Mouse (Mus musculus): Measurements from ENCODE around the gene Emilin2. TPM values are rescaled to one million over a fixed set of nuclear protein-coding genes. Genes with fewer than 3 reads are reported as not detected.
A peak's percentile ranks its signal among the peaks of the same experiment; 100 is the strongest.

The Emilin2 gene
- polyA plus RNA-seq, 1 experiment from 2014 or later: 12.0 TPM

- H3K27me3 ChIP-seq (ENCODE audit: insufficient read depth, low read length): peaks cover 19% of the 10 kb centered on the region
- peak overlapping the region; percentile 39; the same call in 1 of the 2 replicates for H3K27ac ChIP-seq (ENCODE audit: low read depth)
- peak; percentile 68 for DNase-seq
- TF ChIP-seq CTCF (IDR thresholded peaks at IDR 0.05; ENCODE audit: low read depth) (no peak), EP300 (IDR thresholded peaks at IDR 0.05; ENCODE audit: low read depth) (no peak)
- H3K4me1 ChIP-seq (ENCODE audit: insufficient read depth): peaks cover 14% of the 10 kb centered on the region
- H3K4me2 ChIP-seq (ENCODE audit: low read depth, low read length): peak overlapping the region; percentile 94
- peak overlapping the region; percentile 72 for H3K9ac ChIP-seq (replicated peaks)
- peak overlapping the region; percentile 68 for H3K4me3 ChIP-seq (ENCODE audit: low read depth, low read length)
- WGBS (ENCODE audit: insufficient replicate concordance): 2% methylated on average over 46 of the region's 67 CpGs
- ATAC-seq: peak; percentile 73
- H3K36me3 ChIP-seq (replicated peaks; ENCODE audit: insufficient read depth, low read length): no peaks in the 10 kb centered on the region
- H3K9me3 ChIP-seq (ENCODE audit: low read length): no peaks in the 10 kb centered on the region
These were observed 1.1 kb downstream of the Emilin2 start for GRCm38 (mm10) chr17:71310486-71311339.

- H3K36me3 ChIP-seq (replicated peaks; ENCODE audit: insufficient read depth, low read length): no peaks in the 10 kb centered on the region
- WGBS (ENCODE audit: insufficient replicate concordance): 11% methylated on average over 23 of the region's 23 CpGs
- no peak for ATAC-seq
- TF ChIP-seq CTCF (IDR thresholded peaks at IDR 0.05; ENCODE audit: low read depth) (no peak), EP300 (IDR thresholded peaks at IDR 0.05; ENCODE audit: low read depth) (no peak)
- peak overlapping the region; percentile 94 for H3K4me2 ChIP-seq (ENCODE audit: low read depth, low read length)
- H3K27me3 ChIP-seq (ENCODE audit: insufficient read depth, low read length): peaks cover 19% of the 10 kb centered on the region
- peak overlapping the region; percentile 68 for H3K4me3 ChIP-seq (ENCODE audit: low read depth, low read length)
- H3K9ac ChIP-seq (replicated peaks): peak overlapping the region; percentile 72
- H3K9me3 ChIP-seq (ENCODE audit: low read length): no peaks in the 10 kb centered on the region
- H3K27ac ChIP-seq (ENCODE audit: low read depth): no peak overlapping the region
- peaks cover 14% of the 10 kb centered on the region for H3K4me1 ChIP-seq (ENCODE audit: insufficient read depth)
- DNase-seq: no peak
These were observed 1.9 kb downstream of the Emilin2 start for GRCm38 (mm10) chr17:71309711-71310485.

- ATAC-seq (no peak), DNase-seq (peak; percentile 13)
- no peaks in the 10 kb centered on the region for H3K9me3 ChIP-seq (ENCODE audit: low read length)
- H3K4me2 ChIP-seq (ENCODE audit: low read depth, low read length): peak overlapping the region; percentile 94; the same call in 1 of the 2 replicates
- H3K27me3 ChIP-seq (ENCODE audit: insufficient read depth, low read length): peaks cover 19% of the 10 kb centered on the region
- WGBS (ENCODE audit: insufficient replicate concordance): 63% methylated on average over 14 of the region's 14 CpGs
- peaks cover 14% of the 10 kb centered on the region for H3K4me1 ChIP-seq (ENCODE audit: insufficient read depth)
- no peak overlapping the region for H3K27ac ChIP-seq (ENCODE audit: low read depth)
- H3K4me3 ChIP-seq (ENCODE audit: low read depth, low read length): 0 out of 2 replicates have a peak overlapping the region, but pooled peaks have one; percentile 68
- no peaks in the 10 kb centered on the region for H3K36me3 ChIP-seq (replicated peaks; ENCODE audit: insufficient read depth, low read length)
- no peak overlapping the region for H3K9ac ChIP-seq (replicated peaks)
- no peak for TF ChIP-seq CTCF (IDR thresholded peaks at IDR 0.05; ENCODE audit: low read depth)
- no peak for TF ChIP-seq EP300 (IDR thresholded peaks at IDR 0.05; ENCODE audit: low read depth)
These were observed 2.6 kb downstream of the Emilin2 start for GRCm38 (mm10) chr17:71309141-71309540.

GRCm38 (mm10) chr17:71308296-71308695 lies 3.5 kb downstream of the Emilin2 start:
- Histone ChIP-seq H3K4me3 (ENCODE audit: low read depth, low read length) (no peak overlapping the region), H3K9ac (replicated peaks) (no peak overlapping the region), H3K27ac (ENCODE audit: low read depth) (no peak overlapping the region), H3K9me3 (ENCODE audit: low read length) (no peaks in the 10 kb centered on the region), H3K27me3 (ENCODE audit: insufficient read depth, low read length) (peaks cover 19% of the 10 kb centered on the region), H3K4me1 (ENCODE audit: insufficient read depth) (peaks cover 14% of the 10 kb centered on the region), H3K36me3 (replicated peaks; ENCODE audit: insufficient read depth, low read length) (no peaks in the 10 kb centered on the region), H3K4me2 (ENCODE audit: low read depth, low read length) (no peak overlapping the region)
- 89% methylated on average over 5 of the region's 5 CpGs for WGBS (ENCODE audit: insufficient replicate concordance)
- DNase-seq (peak; percentile 6), ATAC-seq (no peak)
- no peak for TF ChIP-seq CTCF (IDR thresholded peaks at IDR 0.05; ENCODE audit: low read depth)
- TF ChIP-seq EP300 (IDR thresholded peaks at IDR 0.05; ENCODE audit: low read depth): no peak

- H3K9me3 ChIP-seq (ENCODE audit: low read length): no peaks in the 10 kb centered on the region
- no peak overlapping the region for H3K4me3 ChIP-seq (ENCODE audit: low read depth, low read length)
- peaks cover 14% of the 10 kb centered on the region for H3K4me1 ChIP-seq (ENCODE audit: insufficient read depth)
- TF ChIP-seq EP300 (IDR thresholded peaks at IDR 0.05; ENCODE audit: low read depth) (no peak), CTCF (IDR thresholded peaks at IDR 0.05; ENCODE audit: low read depth) (no peak)
- H3K4me2 ChIP-seq (ENCODE audit: low read depth, low read length): no peak overlapping the region
- H3K9ac ChIP-seq (replicated peaks): no peak overlapping the region
- peak; percentile 8 for DNase-seq
- WGBS (ENCODE audit: insufficient replicate concordance): 91% methylated on average over 10 of the region's 10 CpGs
- peaks cover 19% of the 10 kb centered on the region for H3K27me3 ChIP-seq (ENCODE audit: insufficient read depth, low read length)
- no peaks in the 10 kb centered on the region for H3K36me3 ChIP-seq (replicated peaks; ENCODE audit: insufficient read depth, low read length)
- no peak for ATAC-seq
- H3K27ac ChIP-seq (ENCODE audit: low read depth): no peak overlapping the region
These were observed 4.5 kb downstream of the Emilin2 start for GRCm38 (mm10) chr17:71307251-71307790.

- TF ChIP-seq CTCF (IDR thresholded peaks at IDR 0.05; ENCODE audit: low read depth) (no peak), EP300 (IDR thresholded peaks at IDR 0.05; ENCODE audit: low read depth) (no peak)
- 82% methylated on average over 4 of the region's 4 CpGs for WGBS (ENCODE audit: insufficient replicate concordance)
- Histone ChIP-seq H3K4me3 (ENCODE audit: low read depth, low read length) (no peak overlapping the region), H3K4me1 (ENCODE audit: insufficient read depth) (peaks cover 12% of the 10 kb centered on the region), H3K27ac (ENCODE audit: low read depth) (no peak overlapping the region), H3K36me3 (replicated peaks; ENCODE audit: insufficient read depth, low read length) (no peaks in the 10 kb centered on the region), H3K4me2 (ENCODE audit: low read depth, low read length) (no peak overlapping the region), H3K27me3 (ENCODE audit: insufficient read depth, low read length) (peaks cover 19% of the 10 kb centered on the region), H3K9me3 (ENCODE audit: low read length) (no peaks in the 10 kb centered on the region), H3K9ac (replicated peaks) (no peak overlapping the region)
- ATAC-seq: no peak
- DNase-seq: peak; percentile 11
These were observed 5.1 kb downstream of the Emilin2 start for GRCm38 (mm10) chr17:71306716-71307115.

Measured in liver, postnatal 0 days (tissue).